Mouse (Mus musculus) heart, postnatal 0 days (tissue): Measurements from ENCODE around the gene Flrt2.

Source experiments
- CTCF ChIP-seq: IDR thresholded peaks from 2 replicates; pipeline ENCODE4 v1.5.1; 2016; ENCODE audit warnings: antibody characterized with exemption, control low read depth, low read depth
- EP300 ChIP-seq: IDR thresholded peaks from 2 replicates; pipeline ENCODE4 v1.6.1; 2016; ENCODE audit warnings: antibody characterized with exemption, low read depth

GRCm38 (mm10) chr12:95749248-95749647 lies 57.2 kb downstream of the Flrt2 start:
- TF ChIP-seq CTCF (no peak), EP300 (no peak)
